Mouse (Mus musculus) G1E (cell line): Measurements from ENCODE around the gene Ppp1r32.

Experiments
- CTCF ChIP-seq: IDR thresholded peaks from 2 replicates; pipeline ENCODE4 v1.5.1; 2012; ENCODE audit warnings: low read depth, low read length, inconsistent platforms, mixed read lengths
- GATA1 ChIP-seq: IDR thresholded peaks from 2 replicates; pipeline ENCODE4 v1.6.1; 2012; ENCODE audit warnings: borderline replicate concordance, low read length, inconsistent platforms, mixed read lengths
- GATA2 ChIP-seq: IDR thresholded peaks from 2 replicates; pipeline ENCODE4 v1.6.1; 2012; ENCODE audit warnings: low read depth, low read length, inconsistent platforms, borderline replicate concordance
- POLR2AphosphoS5 ChIP-seq: IDR thresholded peaks from 2 replicates; pipeline ENCODE4 v1.6.1; 2012; ENCODE audit warnings: low read depth, low read length, inconsistent platforms; ENCODE audit not compliant: insufficient replicate concordance
- TAL1 ChIP-seq: conservative IDR thresholded peaks from 2 replicates; pipeline ENCODE4 v1.6.1; 2012; ENCODE audit warnings: low read depth, low read length, inconsistent platforms, mixed read lengths

DNA sequence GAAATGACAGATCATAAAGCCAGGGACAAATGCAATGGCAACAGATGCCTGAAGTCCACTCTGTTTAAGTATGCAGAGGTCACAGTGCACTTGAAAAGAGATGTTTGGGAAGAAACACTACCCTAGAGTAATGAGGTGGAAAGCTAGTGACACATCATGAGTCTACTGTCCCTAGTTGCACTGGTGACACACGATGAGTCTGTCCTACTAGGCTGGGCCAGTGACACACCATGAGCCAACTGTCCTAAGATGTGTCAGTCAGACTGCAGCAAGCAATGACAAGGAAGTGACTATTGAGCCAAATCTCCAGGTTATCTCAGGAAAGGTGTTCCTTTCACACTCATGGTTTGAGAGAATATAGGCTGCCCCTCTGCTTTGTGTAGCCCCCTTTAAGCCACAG, 12.9 kb upstream of the Ppp1r32 start:
- TF ChIP-seq CTCF (no peak), TAL1 (no peak), GATA1 (no peak), GATA2 (no peak), POLR2AphosphoS5 (no peak)
